Mouse (Mus musculus) heart, adult 9 months (tissue): ENCODE measurements around the gene Cmpk2.
"Not testable (repeated sequence)": the region's sequence is repeated elsewhere in the genome, so short reads cannot be mapped to it uniquely, and the experiment has no call there.

Source experiments
- DNase-seq, 2 experiments: peaks; one replicate each; pipeline ENCODE4 v3.0.0; 2022; ENCODE audit warnings: low spot score in 2 of 2

Gene Cmpk2

DNA sequence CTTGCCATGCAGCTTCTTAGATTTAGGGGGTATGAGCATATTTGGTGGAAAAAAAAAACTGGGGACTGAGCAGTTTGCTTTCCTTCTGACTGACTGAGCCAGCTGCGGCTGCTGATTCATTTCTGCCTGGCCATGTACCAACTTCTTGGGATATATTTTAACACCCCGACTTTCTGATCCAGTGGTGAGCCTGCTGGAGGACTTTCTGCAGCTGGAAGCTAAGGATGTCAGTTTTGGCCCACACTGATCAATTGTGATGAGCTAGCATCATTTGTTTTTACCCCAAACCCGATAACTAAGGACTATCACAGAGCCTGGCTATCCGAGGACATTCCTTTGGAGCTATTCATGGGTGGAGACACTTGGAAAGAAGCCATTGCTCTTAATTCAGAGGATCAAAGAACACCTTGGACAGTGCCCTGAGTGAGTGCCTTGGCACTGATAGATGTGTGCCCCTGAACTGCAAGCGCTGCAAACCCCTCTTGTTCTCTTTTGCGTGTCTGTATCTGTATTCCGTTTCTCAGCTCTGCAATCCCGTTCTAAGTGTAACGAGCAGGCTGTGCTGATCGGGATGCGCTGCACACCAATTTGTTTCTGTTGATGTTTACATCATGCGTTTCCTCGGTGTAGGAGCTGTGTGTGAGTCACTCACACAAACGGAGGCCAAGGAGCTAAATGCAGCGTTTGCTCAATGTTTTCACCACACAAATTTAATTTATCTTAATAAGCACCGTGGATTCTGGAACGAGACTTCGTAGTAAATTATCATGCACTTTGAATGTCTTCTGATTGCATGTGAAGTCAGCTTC lies 9.4 kb downstream of the Cmpk2 start:
- peak; percentile 57 to 71 for DNase-seq

DNA sequence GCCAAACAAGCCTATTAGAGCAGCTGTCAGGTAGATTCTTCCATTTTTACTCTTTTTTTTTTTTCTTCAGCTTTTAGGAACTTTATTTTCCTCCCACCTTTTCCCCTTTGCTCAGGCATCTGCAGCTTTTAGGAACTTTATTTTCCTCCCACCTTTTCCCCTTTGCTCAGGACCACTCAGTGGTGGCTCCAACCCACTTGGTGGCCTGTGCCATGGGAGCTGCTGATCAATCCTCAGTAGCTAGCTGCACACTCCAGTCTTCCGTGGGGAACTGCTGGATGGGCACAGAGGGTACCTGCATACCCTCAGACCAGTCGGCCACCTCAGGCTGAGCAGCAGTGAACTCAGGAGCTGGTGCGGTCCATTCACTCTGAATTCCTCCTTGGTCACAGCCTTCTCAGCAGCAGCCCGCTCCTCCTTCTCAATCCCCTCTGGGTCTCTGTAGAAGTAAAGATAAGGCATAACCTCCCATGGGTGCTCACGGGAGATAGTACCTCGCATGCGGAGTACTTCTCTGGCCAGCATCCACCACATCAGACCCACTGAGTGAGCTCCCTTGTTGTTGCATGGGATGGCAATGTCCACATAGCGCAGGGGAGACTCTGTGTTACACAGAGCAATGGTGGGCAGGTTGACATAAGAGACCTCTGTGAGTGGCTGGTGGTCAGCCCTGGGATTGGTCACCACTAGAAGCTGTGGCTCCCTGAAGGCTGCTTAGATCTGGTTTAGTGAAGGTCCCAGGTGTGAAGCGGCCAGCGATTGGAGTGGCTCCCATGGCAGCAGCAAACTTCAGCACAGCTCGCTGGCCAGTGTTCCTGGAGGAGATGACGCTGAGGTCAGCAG lies 17.0 kb downstream of the Cmpk2 start:
- DNase-seq, result not testable (repeated sequence)

DNA sequence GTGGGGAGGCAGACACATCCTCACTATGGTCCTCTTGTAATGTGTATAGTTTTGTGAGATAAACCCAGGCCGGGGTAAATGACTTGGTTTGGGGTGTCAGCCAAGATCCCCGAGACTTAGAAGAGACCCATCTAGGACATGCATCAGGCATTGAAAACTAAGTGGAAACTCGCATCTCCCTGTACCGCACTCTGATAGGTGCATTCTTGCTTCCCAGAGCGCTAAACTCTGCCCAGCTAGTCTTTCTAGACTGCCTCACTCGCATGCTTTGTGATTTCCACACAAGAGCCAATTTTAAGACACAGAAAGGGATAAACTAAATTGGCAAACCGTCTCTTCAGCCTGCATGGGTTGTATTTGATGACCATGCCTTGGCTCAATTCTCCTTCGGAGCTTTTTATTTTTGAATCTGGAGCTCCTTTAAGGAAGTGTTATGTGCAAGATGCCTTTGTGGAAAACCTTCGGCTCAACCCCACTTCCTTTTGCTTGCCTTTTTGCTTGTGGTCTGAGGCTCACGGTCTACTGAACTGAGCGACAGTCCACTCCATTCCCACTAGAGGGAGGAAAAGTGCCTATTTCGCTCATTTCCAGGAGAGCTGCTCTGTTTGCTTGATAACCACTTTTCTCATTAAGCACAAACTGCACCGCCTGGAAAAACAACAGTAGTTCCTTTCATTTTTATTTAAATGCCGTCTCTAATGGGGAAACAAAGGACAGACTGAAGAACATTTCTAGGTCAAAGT lies 19.0 kb downstream of the Cmpk2 start:
- peak in 1 of 2 experiments; percentile 8 for DNase-seq

DNA sequence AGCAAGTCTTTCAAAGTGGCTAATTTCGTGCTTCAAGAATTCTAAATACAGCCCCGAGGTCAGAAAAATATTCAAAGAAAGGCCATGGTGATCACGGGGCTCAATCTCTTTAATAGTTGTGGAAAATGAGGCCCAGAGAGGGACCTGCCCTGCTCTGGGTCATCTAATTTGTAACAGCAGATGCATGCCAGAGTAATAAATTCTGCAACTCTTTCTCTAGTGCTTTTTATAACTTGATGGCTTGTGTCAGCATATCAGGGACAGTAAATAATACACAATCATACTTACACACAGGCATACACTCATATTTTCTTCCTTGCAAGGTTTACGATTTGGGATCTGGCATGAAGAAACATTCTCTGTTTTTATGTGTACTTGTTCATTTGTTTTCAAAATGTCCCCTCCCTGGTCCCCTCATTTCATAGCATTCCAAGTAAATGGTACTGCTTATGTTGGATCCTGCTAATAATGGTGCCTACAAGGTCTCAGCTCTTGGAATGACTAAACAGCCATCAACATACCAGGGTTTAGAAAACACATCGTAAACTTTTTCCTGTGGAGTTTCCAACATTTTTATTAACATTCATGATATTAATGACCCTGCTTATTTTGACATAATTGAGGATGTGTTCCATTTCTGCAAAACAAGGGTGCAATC lies 19.7 kb downstream of the Cmpk2 start:
- no peak for DNase-seq

DNA sequence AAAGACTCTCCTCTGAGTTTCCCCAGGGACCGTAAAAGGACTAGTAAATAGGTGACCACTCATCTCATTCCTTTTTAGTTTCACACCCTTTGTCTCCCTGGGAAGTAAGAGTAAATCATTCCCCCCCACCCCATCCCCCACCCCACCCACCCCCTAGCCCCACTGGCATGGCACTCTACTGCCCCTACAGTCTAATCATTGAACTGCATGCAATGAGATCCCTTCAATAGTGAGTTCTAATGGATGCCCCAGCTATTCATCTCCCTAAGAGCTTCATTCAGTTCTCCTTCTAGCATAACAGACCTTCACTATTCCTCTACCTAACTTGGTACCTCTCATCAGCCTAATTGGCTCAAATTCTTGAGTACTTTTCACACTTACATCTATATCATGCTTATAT lies 20.9 kb downstream of the Cmpk2 start:
- no peak for DNase-seq

DNA sequence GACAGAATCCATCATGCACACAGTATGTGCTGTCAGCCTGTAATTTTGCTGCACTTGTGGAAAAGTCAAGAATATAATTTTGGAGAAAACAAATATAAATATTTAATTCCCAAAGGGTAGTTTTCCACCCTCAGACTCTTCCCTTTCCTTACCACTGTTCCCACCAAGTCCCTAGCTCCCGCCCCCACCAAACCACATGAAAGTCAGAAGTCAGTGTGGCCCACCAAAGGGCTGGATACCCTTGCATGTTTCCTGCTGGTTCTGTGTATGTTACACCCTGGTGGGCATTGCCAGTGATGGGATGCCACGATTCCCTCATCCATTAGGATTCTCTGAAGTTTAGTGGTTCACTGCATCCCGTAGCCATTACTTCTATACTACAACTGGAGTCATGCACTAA lies 32.0 kb downstream of the Cmpk2 start:
- no peak for DNase-seq

DNA sequence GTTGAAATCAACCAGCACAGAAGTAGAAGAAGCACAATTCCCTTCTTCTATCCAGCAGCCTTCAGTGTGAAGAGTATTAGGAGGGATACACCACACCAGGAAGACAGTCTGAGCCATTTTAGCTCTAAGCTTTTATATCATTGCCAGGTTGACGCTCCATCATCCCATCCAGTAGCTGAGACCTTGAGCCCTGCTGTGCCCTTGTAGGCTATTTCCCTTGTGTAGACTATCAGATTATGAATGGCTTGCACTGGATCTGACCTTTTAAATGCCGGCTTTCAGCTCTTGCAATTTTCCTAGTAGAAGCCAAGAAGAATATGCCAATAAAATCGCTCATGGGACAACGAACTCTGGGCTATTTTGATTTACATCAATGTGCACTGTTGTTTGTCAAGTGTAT lies 42.0 kb downstream of the Cmpk2 start:
- DNase-seq, result no peak

DNA sequence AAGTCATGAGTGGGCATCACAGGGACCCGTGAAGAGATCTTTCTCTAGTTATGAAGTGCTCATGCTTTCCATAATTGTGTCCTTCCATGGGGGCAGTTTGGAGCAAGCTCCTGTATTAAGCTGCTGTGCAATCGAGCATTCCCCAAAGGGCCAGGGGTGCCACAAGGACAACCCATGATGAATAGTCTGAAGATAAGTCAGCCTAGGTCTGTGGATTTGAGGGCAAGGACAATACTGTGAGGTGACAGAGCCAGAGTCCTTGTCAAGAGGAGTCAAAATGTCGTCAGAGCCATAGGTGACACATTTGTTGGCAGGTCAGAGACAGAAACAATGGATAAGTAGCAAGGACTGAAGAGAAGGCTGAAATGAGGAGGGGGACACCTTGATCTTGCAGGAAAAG lies 49.2 kb downstream of the Cmpk2 start:
- DNase-seq, result no peak

DNA sequence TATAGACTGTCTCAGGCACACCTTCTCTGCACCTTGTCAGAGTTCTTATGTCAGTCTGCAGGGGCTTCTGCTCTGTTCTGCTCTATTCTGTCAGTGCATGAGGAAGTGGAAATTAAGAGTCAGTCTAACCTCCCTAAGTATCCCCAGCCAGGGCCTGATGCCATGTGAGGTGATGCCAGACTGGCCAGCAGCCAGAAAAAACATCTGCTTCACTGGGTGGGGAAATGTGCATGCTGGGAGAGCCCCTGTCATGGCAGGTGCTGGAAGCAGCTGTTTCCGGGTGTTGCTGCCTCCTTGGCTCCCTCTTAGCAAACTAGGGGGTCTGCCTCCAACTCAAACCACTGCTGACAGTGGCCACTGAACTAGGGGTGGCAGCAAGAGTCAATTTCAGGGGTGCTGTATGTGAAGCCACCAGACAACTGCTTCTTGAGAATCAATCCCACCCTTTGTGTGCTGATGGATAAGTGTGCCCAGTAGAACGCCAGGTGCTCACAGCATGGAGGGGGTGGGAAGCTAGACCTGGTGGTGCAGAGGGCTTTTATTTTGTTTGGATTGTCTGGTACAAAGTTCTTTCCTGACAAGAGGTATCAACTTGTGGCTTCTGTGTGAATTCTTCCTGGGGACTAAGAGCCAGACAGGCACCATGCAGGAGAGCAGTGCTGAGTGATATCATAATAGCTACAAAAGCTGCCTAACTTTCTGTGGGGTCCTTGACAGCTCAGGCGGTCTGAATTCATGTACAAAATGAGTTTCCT lies 56.1 kb downstream of the Cmpk2 start:
- peak; percentile 22 to 40 for DNase-seq

DNA sequence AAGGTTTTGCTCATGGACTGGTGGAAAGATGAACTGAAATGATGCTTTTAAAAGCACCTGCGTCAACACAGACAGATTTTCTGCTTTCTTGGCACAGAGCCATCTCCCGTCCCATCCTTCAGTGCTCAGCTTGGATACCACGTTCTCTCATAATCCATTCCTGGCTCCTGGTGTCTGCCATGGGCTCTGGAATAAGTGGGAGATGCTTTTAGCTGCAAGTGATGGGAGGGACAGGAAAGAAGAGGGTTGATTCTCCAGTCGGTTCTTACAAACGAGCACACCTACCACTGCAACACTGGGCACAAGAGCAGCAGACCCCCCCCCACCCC lies 56.7 kb downstream of the Cmpk2 start:
- no peak for DNase-seq
